Comparison of ENCODE assay signal across 24 mouse cellular contexts in genomic region chr14:46916581-46916980, GRCm38 (mm10). TPM values are rescaled to one million over a fixed set of nuclear protein-coding genes. Genes with fewer than 3 reads are reported as not detected.
A peak's percentile ranks its signal among the peaks of the same experiment; 100 is the strongest.
DNase-seq lines count a peak whose midpoint lies in the region; ATAC-seq and TF ChIP-seq lines count a peak whose summit lies in the region.
"Had no signal": no experiment of that assay in that cellular context is flagged by ENCODE, and none has a peak within 500 bp of the region (broad histone marks: within the 10 kb centered on the region; RNA-seq: fewer than 3 reads in every experiment).

No protein-coding gene starts in this region.

- peak; percentile 53 for DNase-seq in left cerebral cortex, postnatal 4 days
- DNase-seq in left cerebral cortex, adult 2 months (ENCODE audit: extremely low spot score in 1 of 2, low spot score in 2 of 2): no peak
- peak; percentile 71 to 73 for DNase-seq in cerebellum, adult 18-20 months
- peak; percentile 71 to 81 for DNase-seq in cerebellum, postnatal 14 days
- DNase-seq in kidney, postnatal 14 days: no peak
- no peak for DNase-seq in gastrocnemius, postnatal 36 days
- no peak for DNase-seq in thymus, postnatal 25 days
- DNase-seq: adrenal gland, adult 8-10 months; heart, postnatal 4 days; kidney, adult 9 months; kidney, postnatal 25 days; liver, embryonic 13.5 days; lung, embryonic 14.5 days; lung, postnatal 36 days; right cerebral cortex, postnatal 14 days had no signal

- H3K4me3 ChIP-seq in left cerebral cortex, adult 2 months: no peak overlapping the region
- H3K4me3 ChIP-seq: embryonic facial prominence, embryonic 12.5 days; heart, embryonic 10.5 days; layer of hippocampus, adult 2 months; limb, embryonic 13.5 days; liver, embryonic 13.5 days had no signal

- no peak overlapping the region for H3K27ac ChIP-seq in left cerebral cortex, adult 2 months
- H3K27ac ChIP-seq: embryonic facial prominence, embryonic 12.5 days; heart, embryonic 10.5 days; hindbrain, embryonic 14.5 days; layer of hippocampus, adult 2 months; limb, embryonic 13.5 days; liver, embryonic 13.5 days; stomach, postnatal 0 days had no signal

- TF ChIP-seq CTCF in left cerebral cortex, adult 2 months (IDR thresholded peaks at IDR 0.05): no peak

- intact Hi-C loops in left cerebral cortex, postnatal 4 days (cut with DNase I): no loop called here
- intact Hi-C loops in left cerebral cortex, adult 2 months (cut with DNase I): no loop called here
- intact Hi-C loops in gastrocnemius, postnatal 36 days (cut with DNase I): no loop called here

- peak; percentile 69 for ATAC-seq in cerebellum, adult (ENCODE audit: insufficient number of reproducible peaks, low FRiP score, low TSS enrichment)
- ATAC-seq: intestine, embryonic 16.5 days had no signal

RNA-seq across cellular contexts. Expression of gene Samd4, which starts 33.9 kb away (rescaled TPM):
- total RNA-seq in left cerebral cortex, postnatal 4 days (2021): 10 to 100 TPM; 12.2 to 13.4 TPM
- 10 to 100 TPM; 26.8 to 32.1 TPM for total RNA-seq in left cerebral cortex, adult 2 months (2021)
- 10 to 100 TPM; 37.4 to 45.7 TPM for total RNA-seq in gastrocnemius, postnatal 36 days (2021)
- total RNA-seq: neutrophil, adult 5-6 weeks had no signal

Comparison
In these comparisons a context has a peak if more than half of its experiments do, and no peak if none do; other contexts are left out.
1. DNase-seq: peak in left cerebral cortex, postnatal 4 days (single experiment), cerebellum, adult 18-20 months (2 of 2) and cerebellum, postnatal 14 days (2 of 2); none in left cerebral cortex, adult 2 months (0 of 2), kidney, postnatal 14 days (single experiment), gastrocnemius, postnatal 36 days (0 of 2) and thymus, postnatal 25 days (single experiment).